Comparison of ENCODE assay signal across 8 mouse cellular contexts in genomic region chr7:80857181-80857580, GRCm38 (mm10). TPM values are rescaled to one million over a fixed set of nuclear protein-coding genes. Genes with fewer than 3 reads are reported as not detected.
DNase-seq lines count a peak whose midpoint lies in the region; ATAC-seq lines count a peak whose summit lies in the region.

No protein-coding gene starts in this region.

- H3K9ac ChIP-seq in kidney, embryonic 16.5 days (replicated peaks; ENCODE audit: low read length), result no peak overlapping the region
- no peak overlapping the region for H3K9ac ChIP-seq in liver, embryonic 11.5 days (ENCODE audit: low read depth, low read length)

- 28% methylated on average over 6 of the region's 6 CpGs for WGBS in kidney, embryonic 16.5 days
- WGBS in liver, embryonic 11.5 days, result 18% methylated on average over 6 of the region's 6 CpGs

- no peaks in the 10 kb centered on the region for H3K9me3 ChIP-seq in kidney, embryonic 16.5 days (ENCODE audit: low read length)
- H3K9me3 ChIP-seq in liver, embryonic 11.5 days (ENCODE audit: control insufficient read depth, low read length), result no peaks in the 10 kb centered on the region

- peaks cover 8% of the 10 kb centered on the region for H3K4me1 ChIP-seq in kidney, embryonic 16.5 days (ENCODE audit: insufficient read depth, low read length)
- peaks cover 12% of the 10 kb centered on the region for H3K4me1 ChIP-seq in liver, embryonic 11.5 days (replicated peaks; ENCODE audit: control insufficient read depth, insufficient read depth, low read length)

- H3K4me3 ChIP-seq in kidney, embryonic 16.5 days (ENCODE audit: low read length), result no peak overlapping the region
- H3K4me3 ChIP-seq in liver, embryonic 11.5 days (ENCODE audit: low read depth, low read length), result no peak overlapping the region

- no peaks in the 10 kb centered on the region for H3K27me3 ChIP-seq in kidney, embryonic 16.5 days (ENCODE audit: insufficient read depth, low read length)
- no peaks in the 10 kb centered on the region for H3K27me3 ChIP-seq in liver, embryonic 11.5 days (replicated peaks; ENCODE audit: control insufficient read depth, insufficient read depth, low read length)

- ATAC-seq in cerebellum, adult (ENCODE audit: insufficient number of reproducible peaks, low FRiP score, low TSS enrichment), result peak; percentile 50; the same call in 1 of the 2 replicates
- ATAC-seq in kidney, embryonic 16.5 days (ENCODE audit: low FRiP score, low TSS enrichment), result peak; percentile 9; the same call in 1 of the 2 replicates
- 0 out of 2 replicates have a peak, but pooled peaks have one; percentile 31 for ATAC-seq in liver, embryonic 11.5 days (replicated peaks; ENCODE audit: low FRiP score)

- H3K27ac ChIP-seq in kidney, embryonic 16.5 days (ENCODE audit: low read length), result no peak overlapping the region
- no peak overlapping the region for H3K27ac ChIP-seq in liver, embryonic 11.5 days (ENCODE audit: low read depth, low read length)

- no peaks in the 10 kb centered on the region for H3K36me3 ChIP-seq in kidney, embryonic 16.5 days (ENCODE audit: insufficient read depth, low read length)
- no peaks in the 10 kb centered on the region for H3K36me3 ChIP-seq in liver, embryonic 11.5 days (ENCODE audit: control insufficient read depth, insufficient read depth, low read length)

- DNase-seq in A20 (ENCODE audit: low read depth, low spot score) (peak; percentile 73), ES-CJ7 (ENCODE audit: low read depth, low spot score) (peak; percentile 84)
- DNase-seq in frontal cortex, postnatal 14 days (ENCODE audit: low spot score in 2 of 2), result peak; percentile 49 to 65
- peak; percentile 65 for DNase-seq in liver, embryonic 11.5 days (ENCODE audit: low spot score)
- DNase-seq in right cerebral cortex, adult 18-20 months, result peak; percentile 71
- peak; percentile 83 for DNase-seq in urinary bladder, postnatal 14 days (ENCODE audit: low spot score)

- H3K4me2 ChIP-seq in kidney, embryonic 16.5 days (replicated peaks; ENCODE audit: low read depth, low read length), result no peak overlapping the region
- H3K4me2 ChIP-seq in liver, embryonic 11.5 days, result no peak overlapping the region

RNA-seq across cellular contexts. Expression of gene Zscan2, which starts 3.5 kb away (rescaled TPM):
- 3.0 and 3.2 TPM in 2 replicates for polyA plus RNA-seq in kidney, embryonic 16.5 days (2015; fragmentation: Nextera tagmentation; extraction: Ambion mirVana)
- 1.0 and 1.4 TPM in 2 replicates for polyA plus RNA-seq in liver, embryonic 11.5 days (2014; fragmentation: Nextera tagmentation; extraction: Ambion mirVana)

RNA-seq across cellular contexts. Expression of gene Iqgap1, which starts 31.4 kb away (rescaled TPM):
- 97.7 and 101 TPM in 2 replicates for polyA plus RNA-seq in kidney, embryonic 16.5 days (2015; fragmentation: Nextera tagmentation; extraction: Ambion mirVana)
- 28.2 and 30.6 TPM in 2 replicates for polyA plus RNA-seq in liver, embryonic 11.5 days (2014; fragmentation: Nextera tagmentation; extraction: Ambion mirVana)

RNA-seq across cellular contexts. Expression of gene Wdr73, which starts 43.9 kb away (rescaled TPM):
- polyA plus RNA-seq in kidney, embryonic 16.5 days (2015; fragmentation: Nextera tagmentation; extraction: Ambion mirVana), result 43.6 and 44.8 TPM in 2 replicates
- 42.8 and 44.0 TPM in 2 replicates for polyA plus RNA-seq in liver, embryonic 11.5 days (2014; fragmentation: Nextera tagmentation; extraction: Ambion mirVana)

RNA-seq across cellular contexts. Expression of gene Nmb, which starts 47.7 kb away (rescaled TPM):
- polyA plus RNA-seq in kidney, embryonic 16.5 days (2015; fragmentation: Nextera tagmentation; extraction: Ambion mirVana), result 9.0 TPM in 2 replicates
- polyA plus RNA-seq in liver, embryonic 11.5 days (2014; fragmentation: Nextera tagmentation; extraction: Ambion mirVana), result 2.4 and 3.4 TPM in 2 replicates
